Mouse (Mus musculus) ES-CJ7 (cell line): ENCODE results near the gene Fbxo10.
"Not testable (repeated sequence)": the region's sequence is repeated elsewhere in the genome, so short reads cannot be mapped to it uniquely, and the experiment has no call there.

ENCODE experiments used
- DNase-seq: peaks from one replicate; pipeline ENCODE4 v3.0.0; 2011; ENCODE audit warnings: low read depth, low spot score

Fbxo10 gene

GRCm38 (mm10) chr4:45084021-45084894 lies at the start of gene Fbxo10:
Gene Fbxo10 (minus strand): TSS chr4:45084604.
- DNase-seq: peak; percentile 94

GRCm38 (mm10) chr4:45131021-45131420 lies 46.6 kb upstream of the Fbxo10 start:
- DNase-seq: no peak

GRCm38 (mm10) chr4:45121311-45121710 lies 36.9 kb upstream of the Fbxo10 start:
- no peak for DNase-seq

GRCm38 (mm10) chr4:45108456-45109110 lies 24.2 kb upstream of the Fbxo10 start:
- peak; percentile 89 for DNase-seq

- DNase-seq: peak; percentile 97
Observed at GRCm38 (mm10) chr4:45107601-45108277, 23.3 kb upstream of the Fbxo10 start, which contains the start of gene Tomm5. Gene Tomm5 (minus strand): TSS chr4:45108114.

- DNase-seq: peak; percentile 66
Observed at GRCm38 (mm10) chr4:45107066-45107465, 22.7 kb upstream of the Fbxo10 start.

- peak; percentile 67 for DNase-seq
Observed at GRCm38 (mm10) chr4:45106409-45106808, 22.0 kb upstream of the Fbxo10 start.

- peak; percentile 78 for DNase-seq
Observed at GRCm38 (mm10) chr4:45097198-45097872, 12.9 kb upstream of the Fbxo10 start.

GRCm38 (mm10) chr4:45084895-45085290 lies 489 bp upstream of the Fbxo10 start:
- no peak for DNase-seq

GRCm38 (mm10) chr4:45083487-45083886 lies 917 bp downstream of the Fbxo10 start:
- DNase-seq: no peak

GRCm38 (mm10) chr4:45082951-45083350 lies 1.5 kb downstream of the Fbxo10 start:
- no peak for DNase-seq

GRCm38 (mm10) chr4:45081041-45081440 lies 3.4 kb downstream of the Fbxo10 start:
- DNase-seq: not testable (repeated sequence)

- no peak for DNase-seq
Observed at GRCm38 (mm10) chr4:45073544-45073943, 10.9 kb downstream of the Fbxo10 start.

- DNase-seq: no peak
Observed at GRCm38 (mm10) chr4:45072261-45072973, 12.0 kb downstream of the Fbxo10 start.

GRCm38 (mm10) chr4:45067742-45068141 lies 16.7 kb downstream of the Fbxo10 start:
- DNase-seq: no peak

- DNase-seq: no peak
Observed at GRCm38 (mm10) chr4:45066036-45066730, 18.2 kb downstream of the Fbxo10 start.

- no peak for DNase-seq
Observed at GRCm38 (mm10) chr4:45064577-45064976, 19.8 kb downstream of the Fbxo10 start.

GRCm38 (mm10) chr4:45063836-45064235 lies 20.6 kb downstream of the Fbxo10 start:
- DNase-seq: not testable (repeated sequence)

GRCm38 (mm10) chr4:45055451-45055850 lies 29.0 kb downstream of the Fbxo10 start:
- no peak for DNase-seq

GRCm38 (mm10) chr4:45054862-45055261 lies 29.5 kb downstream of the Fbxo10 start:
- DNase-seq: peak; percentile 24
